Mouse (Mus musculus): ENCODE measurements around the gene Trpm4. TPM values are rescaled to one million over a fixed set of nuclear protein-coding genes. Genes with fewer than 3 reads are reported as not detected.
"Not testable (repeated sequence)": the region's sequence is repeated elsewhere in the genome, so short reads cannot be mapped to it uniquely, and the experiment has no call there.

Gene Trpm4
- total and polyA plus RNA-seq, 2 experiments: 1.2 to 1.5 TPM

- no peaks in the 10 kb centered on the region for H3K79me2 ChIP-seq (ENCODE audit: control insufficient read depth, insufficient read depth, low read length)
- no peak overlapping the region for H3K9ac ChIP-seq (ENCODE audit: low read depth, low read length)
- H3K27ac ChIP-seq (replicated peaks; ENCODE audit: insufficient read depth, low read depth, low read length): no peak overlapping the region
- no peaks in the 10 kb centered on the region for H3K27me3 ChIP-seq (ENCODE audit: control insufficient read depth, insufficient read depth, low read length)
- H3K4me3 ChIP-seq (ENCODE audit: insufficient read depth, low read depth, low read length): no peak overlapping the region
- no peaks in the 10 kb centered on the region for H3K36me3 ChIP-seq (ENCODE audit: control insufficient read depth, insufficient read depth, low read length)
- no peak for DNase-seq (ENCODE audit: extremely low read depth, low read depth, low spot score)
- H3K4me1 ChIP-seq (ENCODE audit: control insufficient read depth, insufficient read depth, low read length): peaks cover 14% of the 10 kb centered on the region
- WGBS: 89% methylated on average over 7 of the region's 7 CpGs
- no peak for TF ChIP-seq CTCF (IDR thresholded peaks at IDR 0.05; ENCODE audit: low read depth, low read length)
- no peak for TF ChIP-seq POLR2A (IDR thresholded peaks at IDR 0.05; ENCODE audit: extremely low read depth, insufficient read depth, low read length)
Measured at GRCm38 (mm10) chr7:45263006-45263607, 70.5 kb downstream of the Trpm4 start.

GRCm38 (mm10) chr7:45262266-45262665, 71.3 kb downstream of the Trpm4 start:
- TF ChIP-seq CTCF (IDR thresholded peaks at IDR 0.05; ENCODE audit: low read depth, low read length): no peak
- TF ChIP-seq POLR2A (IDR thresholded peaks at IDR 0.05; ENCODE audit: extremely low read depth, insufficient read depth, low read length): no peak
- WGBS: 74% methylated on average over 7 of the region's 7 CpGs
- Histone ChIP-seq H3K79me2 (ENCODE audit: control insufficient read depth, insufficient read depth, low read length) (no peaks in the 10 kb centered on the region), H3K9ac (ENCODE audit: low read depth, low read length) (no peak overlapping the region), H3K36me3 (ENCODE audit: control insufficient read depth, insufficient read depth, low read length) (no peaks in the 10 kb centered on the region), H3K4me3 (ENCODE audit: insufficient read depth, low read depth, low read length) (no peak overlapping the region), H3K27me3 (ENCODE audit: control insufficient read depth, insufficient read depth, low read length) (no peaks in the 10 kb centered on the region), H3K4me1 (ENCODE audit: control insufficient read depth, insufficient read depth, low read length) (peaks cover 14% of the 10 kb centered on the region), H3K27ac (replicated peaks; ENCODE audit: insufficient read depth, low read depth, low read length) (no peak overlapping the region)
- DNase-seq (ENCODE audit: extremely low read depth, low read depth, low spot score): no peak

GRCm38 (mm10) chr7:45259281-45259680, 74.3 kb downstream of the Trpm4 start:
- H3K27ac ChIP-seq (replicated peaks; ENCODE audit: insufficient read depth, low read depth, low read length): no peak overlapping the region
- H3K9ac ChIP-seq (ENCODE audit: low read depth, low read length): no peak overlapping the region
- H3K27me3 ChIP-seq (ENCODE audit: control insufficient read depth, insufficient read depth, low read length): no peaks in the 10 kb centered on the region
- H3K4me1 ChIP-seq (ENCODE audit: control insufficient read depth, insufficient read depth, low read length): peaks cover 5% of the 10 kb centered on the region; the same call in 1 of the 2 replicates
- no peak for DNase-seq (ENCODE audit: extremely low read depth, low read depth, low spot score)
- 90% methylated on average over 8 of the region's 8 CpGs for WGBS
- no peaks in the 10 kb centered on the region for H3K36me3 ChIP-seq (ENCODE audit: control insufficient read depth, insufficient read depth, low read length)
- H3K4me3 ChIP-seq (ENCODE audit: insufficient read depth, low read depth, low read length): no peak overlapping the region
- no peaks in the 10 kb centered on the region for H3K79me2 ChIP-seq (ENCODE audit: control insufficient read depth, insufficient read depth, low read length)
- TF ChIP-seq CTCF (IDR thresholded peaks at IDR 0.05; ENCODE audit: low read depth, low read length) (no peak), POLR2A (IDR thresholded peaks at IDR 0.05; ENCODE audit: extremely low read depth, insufficient read depth, low read length) (no peak)

GRCm38 (mm10) chr7:45257063-45257840, 76.3 kb downstream of the Trpm4 start:
- no peak overlapping the region for H3K4me3 ChIP-seq (ENCODE audit: insufficient read depth, low read depth, low read length)
- no peak overlapping the region for H3K9ac ChIP-seq (ENCODE audit: low read depth, low read length)
- H3K4me1 ChIP-seq (ENCODE audit: control insufficient read depth, insufficient read depth, low read length): peaks cover 1% of the 10 kb centered on the region; the same call in 1 of the 2 replicates
- TF ChIP-seq POLR2A (IDR thresholded peaks at IDR 0.05; ENCODE audit: extremely low read depth, insufficient read depth, low read length) (no peak), CTCF (IDR thresholded peaks at IDR 0.05; ENCODE audit: low read depth, low read length) (no peak)
- H3K27ac ChIP-seq (replicated peaks; ENCODE audit: insufficient read depth, low read depth, low read length): no peak overlapping the region
- 78% methylated on average over 11 of the region's 11 CpGs for WGBS
- no peaks in the 10 kb centered on the region for H3K79me2 ChIP-seq (ENCODE audit: control insufficient read depth, insufficient read depth, low read length)
- DNase-seq (ENCODE audit: extremely low read depth, low read depth, low spot score): peak; percentile 55
- no peaks in the 10 kb centered on the region for H3K36me3 ChIP-seq (ENCODE audit: control insufficient read depth, insufficient read depth, low read length)
- H3K27me3 ChIP-seq (ENCODE audit: control insufficient read depth, insufficient read depth, low read length): no peaks in the 10 kb centered on the region

- H3K9ac ChIP-seq (ENCODE audit: low read depth, low read length); H3K79me2 ChIP-seq (ENCODE audit: control insufficient read depth, insufficient read depth, low read length); H3K27ac ChIP-seq (replicated peaks; ENCODE audit: insufficient read depth, low read depth, low read length); H3K27me3 ChIP-seq (ENCODE audit: control insufficient read depth, insufficient read depth, low read length); H3K4me1 ChIP-seq (ENCODE audit: control insufficient read depth, insufficient read depth, low read length); H3K4me3 ChIP-seq (ENCODE audit: insufficient read depth, low read depth, low read length); H3K36me3 ChIP-seq (ENCODE audit: control insufficient read depth, insufficient read depth, low read length): not testable (repeated sequence)
- DNase-seq (ENCODE audit: extremely low read depth, low read depth, low spot score): peak; percentile 76
- WGBS: 39% methylated on average over 6 of the region's 7 CpGs
Measured at GRCm38 (mm10) chr7:45255822-45256221, 77.8 kb downstream of the Trpm4 start.

- 90% methylated on average over 8 of the region's 8 CpGs for WGBS
- H3K9ac ChIP-seq (ENCODE audit: low read depth, low read length): no peak overlapping the region
- no peak overlapping the region for H3K27ac ChIP-seq (replicated peaks; ENCODE audit: insufficient read depth, low read depth, low read length)
- no peak for TF ChIP-seq CTCF (IDR thresholded peaks at IDR 0.05; ENCODE audit: low read depth, low read length)
- TF ChIP-seq POLR2A (IDR thresholded peaks at IDR 0.05; ENCODE audit: extremely low read depth, insufficient read depth, low read length): no peak
- no peaks in the 10 kb centered on the region for H3K36me3 ChIP-seq (ENCODE audit: control insufficient read depth, insufficient read depth, low read length)
- no peaks in the 10 kb centered on the region for H3K79me2 ChIP-seq (ENCODE audit: control insufficient read depth, insufficient read depth, low read length)
- H3K4me3 ChIP-seq (ENCODE audit: insufficient read depth, low read depth, low read length): no peak overlapping the region
- H3K27me3 ChIP-seq (ENCODE audit: control insufficient read depth, insufficient read depth, low read length): no peaks in the 10 kb centered on the region
- H3K4me1 ChIP-seq (ENCODE audit: control insufficient read depth, insufficient read depth, low read length): no peaks in the 10 kb centered on the region
- DNase-seq (ENCODE audit: extremely low read depth, low read depth, low spot score): no peak
Measured at GRCm38 (mm10) chr7:45253806-45254205, 79.8 kb downstream of the Trpm4 start.

Other genes with a start within 250 kb of the Trpm4 start
Only the 30 nearest of the 36 such genes appear.
- gene Gm45713, start 197.5 kb downstream of the Trpm4 start, total RNA-seq (2014; rRNA removed): 0.13 TPM in 1 of 2 replicates, not detected in the other
- gene Gm45713, start 197.5 kb downstream of the Trpm4 start, polyA plus RNA-seq (2012; rRNA removed): 0.98 TPM in 1 of 2 replicates, not detected in the other
- 3.2 and 5.4 TPM in 2 replicates for gene Flt3l, start 197.3 kb downstream of the Trpm4 start, total RNA-seq (2014; rRNA removed)
- 20.8 and 30.8 TPM in 2 replicates for gene Flt3l, start 197.3 kb downstream of the Trpm4 start, polyA plus RNA-seq (2012; rRNA removed)
- 48.0 and 59.1 TPM in 2 replicates for gene Pih1d1, start 179.5 kb downstream of the Trpm4 start, total RNA-seq (2014; rRNA removed)
- 62.1 and 66.4 TPM in 2 replicates for gene Pih1d1, start 179.5 kb downstream of the Trpm4 start, polyA plus RNA-seq (2012; rRNA removed)
- 33.3 and 47.6 TPM in 2 replicates for gene Aldh16a1, start 179.2 kb downstream of the Trpm4 start, total RNA-seq (2014; rRNA removed)
- gene Aldh16a1, start 179.2 kb downstream of the Trpm4 start, polyA plus RNA-seq (2012; rRNA removed): 116 and 162 TPM in 2 replicates
- gene Slc17a7, start 169.8 kb downstream of the Trpm4 start, total RNA-seq (2014; rRNA removed): 0.07 TPM in 1 of 2 replicates, not detected in the other
- not detected in 2 replicates for gene Slc17a7, start 169.8 kb downstream of the Trpm4 start, polyA plus RNA-seq (2012; rRNA removed)
- not detected in 2 replicates for gene Gfy, start 154.2 kb downstream of the Trpm4 start, total RNA-seq (2014; rRNA removed)
- gene Gfy, start 154.2 kb downstream of the Trpm4 start, polyA plus RNA-seq (2012; rRNA removed): not detected in 2 replicates
- not detected in 2 replicates for gene Pth2, start 152.8 kb downstream of the Trpm4 start, total RNA-seq (2014; rRNA removed)
- gene Pth2, start 152.8 kb downstream of the Trpm4 start, polyA plus RNA-seq (2012; rRNA removed): not detected in 2 replicates
- not detected in 2 replicates for gene Ccdc155, start 128.9 kb downstream of the Trpm4 start, total RNA-seq (2014; rRNA removed)
- not detected in 2 replicates for gene Ccdc155, start 128.9 kb downstream of the Trpm4 start, polyA plus RNA-seq (2012; rRNA removed)
- gene Dkkl1, start 121.6 kb downstream of the Trpm4 start, total RNA-seq (2014; rRNA removed): not detected in 2 replicates
- 0.21 TPM in 1 of 2 replicates, not detected in the other for gene Dkkl1, start 121.6 kb downstream of the Trpm4 start, polyA plus RNA-seq (2012; rRNA removed)
- 1.2 and 1.5 TPM in 2 replicates for gene Tead2, start 118.0 kb downstream of the Trpm4 start, total RNA-seq (2014; rRNA removed)
- 0.97 and 2.9 TPM in 2 replicates for gene Tead2, start 118.0 kb downstream of the Trpm4 start, polyA plus RNA-seq (2012; rRNA removed)
- 1.4 and 1.5 TPM in 2 replicates for gene Cd37, start 94.7 kb downstream of the Trpm4 start, total RNA-seq (2014; rRNA removed)
- gene Cd37, start 94.7 kb downstream of the Trpm4 start, polyA plus RNA-seq (2012; rRNA removed): 4.5 and 11.5 TPM in 2 replicates
- 0.20 and 0.37 TPM in 2 replicates for gene Slc6a16, start 92.7 kb downstream of the Trpm4 start, total RNA-seq (2014; rRNA removed)
- gene Slc6a16, start 92.7 kb downstream of the Trpm4 start, polyA plus RNA-seq (2012; rRNA removed): 0.86 and 1.9 TPM in 2 replicates
- gene Slc6a21, start 56.3 kb downstream of the Trpm4 start, total RNA-seq (2014; rRNA removed): not detected in 2 replicates
- 0.12 and 0.18 TPM in 2 replicates for gene Slc6a21, start 56.3 kb downstream of the Trpm4 start, polyA plus RNA-seq (2012; rRNA removed)
- gene Hrc, start 1.5 kb upstream of the Trpm4 start, total RNA-seq (2014; rRNA removed): 0.28 TPM in 1 of 2 replicates, not detected in the other
- gene Hrc, start 1.5 kb upstream of the Trpm4 start, polyA plus RNA-seq (2012; rRNA removed): not detected in 2 replicates
- gene Ppfia3, start 33.2 kb upstream of the Trpm4 start, total RNA-seq (2014; rRNA removed): 0.07 TPM in 1 of 2 replicates, not detected in the other
- gene Ppfia3, start 33.2 kb upstream of the Trpm4 start, polyA plus RNA-seq (2012; rRNA removed): 0.14 TPM in 1 of 2 replicates, not detected in the other
- gene Lin7b, start 36.8 kb upstream of the Trpm4 start, total RNA-seq (2014; rRNA removed): not detected in 2 replicates
- gene Lin7b, start 36.8 kb upstream of the Trpm4 start, polyA plus RNA-seq (2012; rRNA removed): not detected in 2 replicates
- 43.3 and 46.4 TPM in 2 replicates for gene Snrnp70, start 62.0 kb upstream of the Trpm4 start, total RNA-seq (2014; rRNA removed)
- gene Snrnp70, start 62.0 kb upstream of the Trpm4 start, polyA plus RNA-seq (2012; rRNA removed): 59.2 and 101 TPM in 2 replicates
- under 0.01 TPM in 1 of 2 replicates, not detected in the other for gene Kcna7, start 71.9 kb upstream of the Trpm4 start, total RNA-seq (2014; rRNA removed)
- gene Kcna7, start 71.9 kb upstream of the Trpm4 start, polyA plus RNA-seq (2012; rRNA removed): not detected in 2 replicates
- gene Ntf5, start 79.9 kb upstream of the Trpm4 start, total RNA-seq (2014; rRNA removed): 0.13 TPM in 1 of 2 replicates, not detected in the other
- gene Ntf5, start 79.9 kb upstream of the Trpm4 start, polyA plus RNA-seq (2012; rRNA removed): 0.04 TPM in 1 of 2 replicates, not detected in the other
- gene Lhb, start 87.0 kb upstream of the Trpm4 start, total RNA-seq (2014; rRNA removed): not detected in 2 replicates
- gene Lhb, start 87.0 kb upstream of the Trpm4 start, polyA plus RNA-seq (2012; rRNA removed): not detected in 2 replicates
- 1.2 TPM in 2 replicates for gene Gys1, start 101.1 kb upstream of the Trpm4 start, total RNA-seq (2014; rRNA removed)
- gene Gys1, start 101.1 kb upstream of the Trpm4 start, polyA plus RNA-seq (2012; rRNA removed): 2.6 and 4.8 TPM in 2 replicates
- gene Ruvbl2, start 104.3 kb upstream of the Trpm4 start, total RNA-seq (2014; rRNA removed): 8.9 and 12.3 TPM in 2 replicates
- 18.4 and 28.8 TPM in 2 replicates for gene Ruvbl2, start 104.3 kb upstream of the Trpm4 start, polyA plus RNA-seq (2012; rRNA removed)
- 3,170 and 4,966 TPM in 2 replicates for gene Ftl1, start 126.1 kb upstream of the Trpm4 start, total RNA-seq (2014; rRNA removed)
- 12,947 and 13,613 TPM in 2 replicates for gene Ftl1, start 126.1 kb upstream of the Trpm4 start, polyA plus RNA-seq (2012; rRNA removed)
- gene Bax, start 133.1 kb upstream of the Trpm4 start, total RNA-seq (2014; rRNA removed): 19.5 and 23.8 TPM in 2 replicates
- 49.8 and 62.0 TPM in 2 replicates for gene Bax, start 133.1 kb upstream of the Trpm4 start, polyA plus RNA-seq (2012; rRNA removed)
- gene Tulp2, start 148.1 kb upstream of the Trpm4 start, total RNA-seq (2014; rRNA removed): 0.07 and 0.18 TPM in 2 replicates
- gene Tulp2, start 148.1 kb upstream of the Trpm4 start, polyA plus RNA-seq (2012; rRNA removed): 0.30 and 0.31 TPM in 2 replicates
- 1.3 and 5.7 TPM in 2 replicates for gene Gm45808, start 153.0 kb upstream of the Trpm4 start, total RNA-seq (2014; rRNA removed)
- 0.28 and 1.5 TPM in 2 replicates for gene Gm45808, start 153.0 kb upstream of the Trpm4 start, polyA plus RNA-seq (2012; rRNA removed)
- 73.7 and 79.3 TPM in 2 replicates for gene Dhdh, start 155.0 kb upstream of the Trpm4 start, total RNA-seq (2014; rRNA removed)
- 37.2 and 37.7 TPM in 2 replicates for gene Dhdh, start 155.0 kb upstream of the Trpm4 start, polyA plus RNA-seq (2012; rRNA removed)
- gene Nucb1, start 176.6 kb upstream of the Trpm4 start, total RNA-seq (2014; rRNA removed): 68.1 and 84.8 TPM in 2 replicates
- 307 and 310 TPM in 2 replicates for gene Nucb1, start 176.6 kb upstream of the Trpm4 start, polyA plus RNA-seq (2012; rRNA removed)
- gene Ppp1r15a, start 192.5 kb upstream of the Trpm4 start, total RNA-seq (2014; rRNA removed): 4.3 and 4.4 TPM in 2 replicates
- 10.8 and 14.9 TPM in 2 replicates for gene Ppp1r15a, start 192.5 kb upstream of the Trpm4 start, polyA plus RNA-seq (2012; rRNA removed)
- gene Plekha4, start 192.6 kb upstream of the Trpm4 start, total RNA-seq (2014; rRNA removed): 0.55 and 0.60 TPM in 2 replicates
- gene Plekha4, start 192.6 kb upstream of the Trpm4 start, polyA plus RNA-seq (2012; rRNA removed): 1.00 and 1.8 TPM in 2 replicates